Mouse (Mus musculus) intestine, embryonic 16.5 days (tissue): Measurements from ENCODE around the gene Gm45711. TPM values are rescaled to one million over a fixed set of nuclear protein-coding genes. Genes with fewer than 3 reads are reported as not detected.

Experiments used
- ATAC-seq: fragments of 200-750 bp; cut with Nextera tagmentation; 2 replicates; pipeline ENCODE4 v1.8.0; 2017; ENCODE audit warnings: moderate TSS enrichment, moderate library complexity
- H3K27ac ChIP-seq: fragments of 300-500 bp; sonication (generic); 2 replicates; pipeline ENCODE4 v1.5.1; 2014; ENCODE audit warnings: mild to moderate bottlenecking, low read length
- H3K27me3 ChIP-seq: fragments of 300-500 bp; sonication (generic); replicated peaks from 2 replicates; pipeline ENCODE4 v1.6.1; 2014; ENCODE audit warnings: low read length, control low read depth, mixed read lengths; ENCODE audit not compliant: control insufficient read depth, insufficient read depth
- H3K36me3 ChIP-seq: fragments of 300-500 bp; sonication (generic); 2 replicates; pipeline ENCODE4 v1.6.1; 2014; ENCODE audit warnings: low read length, control low read depth; ENCODE audit not compliant: control insufficient read depth, insufficient read depth
- H3K4me1 ChIP-seq: fragments of 300-500 bp; sonication (generic); 2 replicates; pipeline ENCODE4 v1.6.1; 2014; ENCODE audit warnings: low read length, control low read depth, mixed read lengths; ENCODE audit not compliant: control insufficient read depth, insufficient read depth
- H3K4me2 ChIP-seq: fragments of 300-500 bp; sonication (generic); 2 replicates; pipeline ENCODE4 v1.6.1; 2014; ENCODE audit warnings: low read depth, low read length, control low read depth
- H3K4me3 ChIP-seq: fragments of 300-500 bp; sonication (generic); 2 replicates; pipeline ENCODE4 v1.5.1; 2014; ENCODE audit warnings: mild to moderate bottlenecking, low read length
- H3K9ac ChIP-seq: fragments of 300-500 bp; sonication (generic); 2 replicates; pipeline ENCODE4 v1.6.1; 2014; ENCODE audit warnings: low read depth, low read length
- H3K9me3 ChIP-seq: fragments of 300-500 bp; sonication (generic); 2 replicates; pipeline ENCODE4 v1.6.1; 2016; ENCODE audit warnings: low read length, control low read depth; ENCODE audit not compliant: control insufficient read depth
- WGBS: fragments of 180-500 bp; shearing (Covaris S2); extraction: QIAGEN DNeasy Blood & Tissue Kit; methylation state at CpG from one replicate; pipeline ENCODE4 v1.1.7; 2014; 5-methylcytosine and 5-hydroxymethylcytosine counted together
- polyA plus RNA-seq: library from polyadenylated mRNA; unstranded; fragments of >200 nt; fragmentation: Nextera tagmentation; extraction: Ambion mirVana; gene quantifications from 2 replicates; pipeline ENCODE4 v1.2.1, GENCODE M21; 2015

Gm45711 gene
- polyA plus RNA-seq, 1 experiment from 2014 or later: not detected

GRCm38 (mm10) chr8:104250439-104251367, 59.2 kb downstream of the Gm45711 start, which contains the start of gene Cklf:
TSS of gene Cklf (plus strand) at chr8:104250861.
- no peaks in the 10 kb centered on the region for H3K36me3 ChIP-seq
- no peaks in the 10 kb centered on the region for H3K27me3 ChIP-seq
- no peaks in the 10 kb centered on the region for H3K9me3 ChIP-seq
- peak; percentile 87 for ATAC-seq
- H3K27ac ChIP-seq: peak within 1 kb of the TSS; percentile 85
- H3K9ac ChIP-seq: peak within 1 kb of the TSS; percentile 72
- 3% methylated on average over 41 of the region's 41 CpGs for WGBS
- H3K4me2 ChIP-seq: peak within 1 kb of the TSS; percentile 79
- peaks cover 10% of the 10 kb centered on the region; the same call in 1 of the 2 replicates for H3K4me1 ChIP-seq
- peak within 1 kb of the TSS; percentile 67 for H3K4me3 ChIP-seq

DNA sequence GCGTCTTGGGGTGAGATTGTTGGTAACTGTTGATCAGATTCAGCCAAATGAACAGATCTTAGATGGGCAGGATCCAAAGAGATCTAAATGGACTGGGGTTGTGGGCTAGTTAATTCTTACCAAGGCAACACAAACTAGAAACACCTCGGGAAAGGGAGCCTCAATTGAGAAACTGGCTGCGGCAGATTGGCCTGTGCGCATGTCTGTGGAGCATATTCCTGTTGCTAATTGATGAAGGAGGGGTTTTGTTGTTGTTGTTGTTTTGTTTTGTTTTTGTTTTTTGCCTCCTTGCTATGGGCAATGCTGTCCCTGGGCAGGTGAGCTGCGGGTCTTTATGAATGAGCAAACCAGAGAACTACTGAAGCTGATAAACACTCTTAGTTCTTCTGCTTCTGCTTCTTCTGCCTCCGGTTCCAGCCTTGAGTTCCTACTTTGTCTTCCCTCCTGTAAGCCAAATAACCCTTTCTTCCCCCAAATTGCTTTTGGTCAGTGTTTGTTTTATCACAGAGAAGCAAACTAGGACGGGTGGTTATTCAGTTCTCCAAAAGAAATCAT, 60.4 kb downstream of the Gm45711 start:
- no peak for ATAC-seq
- no peaks in the 10 kb centered on the region for H3K9me3 ChIP-seq
- H3K27ac ChIP-seq: no peak overlapping the region
- WGBS: 83% methylated on average over 7 of the region's 7 CpGs
- H3K9ac ChIP-seq: no peak overlapping the region
- peaks cover 10% of the 10 kb centered on the region; the same call in 1 of the 2 replicates for H3K4me1 ChIP-seq
- H3K4me3 ChIP-seq: no peak overlapping the region
- H3K27me3 ChIP-seq: no peaks in the 10 kb centered on the region
- no peak overlapping the region for H3K4me2 ChIP-seq
- H3K36me3 ChIP-seq: no peaks in the 10 kb centered on the region

- Histone ChIP-seq H3K27me3 (no peaks in the 10 kb centered on the region), H3K27ac (peak within 1 kb of the TSS; percentile 67), H3K9me3 (no peaks in the 10 kb centered on the region), H3K4me3 (peak within 1 kb of the TSS; percentile 86), H3K36me3 (no peaks in the 10 kb centered on the region), H3K9ac (peak within 1 kb of the TSS; percentile 90), H3K4me2 (peak within 1 kb of the TSS; percentile 68), H3K4me1 (peaks cover 10% of the 10 kb centered on the region; the same call in 1 of the 2 replicates)
- ATAC-seq: peak; percentile 88
- WGBS: under 1% methylated on average over 28 of the region's 28 CpGs
These were observed 61.6 kb downstream of the Gm45711 start, which contains the start of gene Tk2 for GRCm38 (mm10) chr8:104248276-104248675. TSS of gene Tk2 (minus strand) at chr8:104248558.

DNA sequence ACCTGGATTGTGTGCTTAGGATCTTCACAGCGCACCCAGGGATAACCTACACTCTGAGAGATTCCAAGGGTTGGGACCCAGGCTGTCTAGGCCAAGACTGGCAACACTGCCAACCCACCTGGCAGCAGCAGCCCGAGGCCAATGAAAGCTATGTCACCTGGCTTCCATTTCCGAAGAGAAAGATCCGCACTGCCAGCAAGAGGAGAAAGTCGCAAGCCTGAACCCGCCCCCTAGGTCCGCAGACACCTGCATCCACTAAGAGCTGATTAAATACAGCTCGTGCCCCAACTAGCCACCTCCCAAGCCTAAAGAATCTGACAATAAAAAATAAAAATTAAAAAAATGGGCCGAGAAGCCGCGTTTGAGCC, 62.0 kb downstream of the Gm45711 start:
- WGBS: 2% methylated on average over 11 of the region's 11 CpGs

GRCm38 (mm10) chr8:104247054-104247907, 62.6 kb downstream of the Gm45711 start:
- peak overlapping the region; percentile 86 for H3K4me3 ChIP-seq
- H3K4me2 ChIP-seq: peak overlapping the region; percentile 68
- no peaks in the 10 kb centered on the region for H3K27me3 ChIP-seq
- H3K9ac ChIP-seq: peak overlapping the region; percentile 90
- H3K27ac ChIP-seq: no peak overlapping the region
- peaks cover 10% of the 10 kb centered on the region; the same call in 1 of the 2 replicates for H3K4me1 ChIP-seq
- no peak for ATAC-seq
- H3K36me3 ChIP-seq: peaks cover 3% of the 10 kb centered on the region; the same call in 1 of the 2 replicates
- H3K9me3 ChIP-seq: no peaks in the 10 kb centered on the region
- 63% methylated on average over 22 of the region's 22 CpGs for WGBS

More for the DNA sequence above, 62.0 kb downstream of the Gm45711 start:
- Histone ChIP-seq H3K9me3 (no peaks in the 10 kb centered on the region), H3K4me3 (peak overlapping the region; percentile 86), H3K27me3 (no peaks in the 10 kb centered on the region), H3K36me3 (peaks cover 3% of the 10 kb centered on the region; the same call in 1 of the 2 replicates), H3K4me2 (peak overlapping the region; percentile 68), H3K27ac (peak overlapping the region; percentile 67), H3K9ac (peak overlapping the region; percentile 90), H3K4me1 (peaks cover 10% of the 10 kb centered on the region; the same call in 1 of the 2 replicates)
- ATAC-seq: peak; percentile 47

- no peak for ATAC-seq
- Histone ChIP-seq H3K4me3 (no peak overlapping the region), H3K4me2 (no peak overlapping the region), H3K36me3 (peaks cover 3% of the 10 kb centered on the region; the same call in 1 of the 2 replicates), H3K27ac (no peak overlapping the region), H3K9ac (no peak overlapping the region), H3K9me3 (no peaks in the 10 kb centered on the region), H3K4me1 (peaks cover 10% of the 10 kb centered on the region; the same call in 1 of the 2 replicates), H3K27me3 (no peaks in the 10 kb centered on the region)
- WGBS: 77% methylated on average over 4 of the region's 4 CpGs
These were observed 63.3 kb downstream of the Gm45711 start for GRCm38 (mm10) chr8:104246621-104247020.

- H3K4me1 ChIP-seq: 0 out of 2 replicates have a peak, but pooled peaks cover 5% of the 10 kb centered on the region
- H3K36me3 ChIP-seq: peaks cover 9% of the 10 kb centered on the region
- no peak overlapping the region for H3K9ac ChIP-seq
- H3K4me3 ChIP-seq: no peak overlapping the region
- H3K9me3 ChIP-seq: no peaks in the 10 kb centered on the region
- H3K4me2 ChIP-seq: no peak overlapping the region
- H3K27ac ChIP-seq: no peak overlapping the region
- WGBS: 73% methylated on average over 12 of the region's 12 CpGs
- peak; percentile 12; the same call in 1 of the 2 replicates for ATAC-seq
- H3K27me3 ChIP-seq: no peaks in the 10 kb centered on the region
These were observed 67.7 kb downstream of the Gm45711 start for GRCm38 (mm10) chr8:104242038-104242644.

- H3K27me3 ChIP-seq: no peaks in the 10 kb centered on the region
- no peaks in the 10 kb centered on the region for H3K4me1 ChIP-seq
- WGBS: 84% methylated on average over 10 of the region's 10 CpGs
- H3K36me3 ChIP-seq: peaks cover 9% of the 10 kb centered on the region
- no peak overlapping the region for H3K27ac ChIP-seq
- H3K9me3 ChIP-seq: no peaks in the 10 kb centered on the region
- no peak overlapping the region for H3K9ac ChIP-seq
- H3K4me2 ChIP-seq: no peak overlapping the region
- no peak for ATAC-seq
- H3K4me3 ChIP-seq: no peak overlapping the region
These were observed 70.4 kb downstream of the Gm45711 start for GRCm38 (mm10) chr8:104239418-104239861.
